Mouse (Mus musculus) kidney, postnatal 4 days (tissue): ENCODE results near the gene Rab5b.
"Not testable (repeated sequence)": the region's sequence is repeated elsewhere in the genome, so short reads cannot be mapped to it uniquely, and the experiment has no call there.

Source experiments
- DNase-seq, 2 experiments: peaks; one replicate each; pipeline ENCODE4 v3.0.0; 2021; ENCODE audit warnings: mixed read lengths in 2 of 2

The Rab5b gene

GRCm38 (mm10) chr10:128695992-128696807 is at the start of gene Rab5b:
Gene Rab5b, minus strand, starts transcription at chr10:128696264.
- peak; percentile 96 to 98 for DNase-seq

- DNase-seq: peak; percentile 43 to 59
Observed at GRCm38 (mm10) chr10:128744680-128745601, 48.9 kb upstream of the Rab5b start, which contains the start of gene Dgka. Gene Dgka, minus strand, starts transcription at chr10:128744855.

- no peak for DNase-seq
Observed at GRCm38 (mm10) chr10:128744211-128744610, 48.1 kb upstream of the Rab5b start.

GRCm38 (mm10) chr10:128743791-128744191 is 47.7 kb upstream of the Rab5b start:
- DNase-seq: peak; percentile 71 to 81

GRCm38 (mm10) chr10:128743235-128743634 is 47.2 kb upstream of the Rab5b start:
- no peak for DNase-seq

GRCm38 (mm10) chr10:128742616-128743015 is 46.6 kb upstream of the Rab5b start:
- no peak for DNase-seq

GRCm38 (mm10) chr10:128740296-128740695 is 44.2 kb upstream of the Rab5b start:
- no peak for DNase-seq

- DNase-seq: peak; percentile 29 to 49
Observed at GRCm38 (mm10) chr10:128737435-128737834, 41.4 kb upstream of the Rab5b start.

GRCm38 (mm10) chr10:128731992-128732391 is 35.9 kb upstream of the Rab5b start:
- no peak for DNase-seq

- DNase-seq: peak; percentile 91 to 92
Observed at GRCm38 (mm10) chr10:128731002-128731433, 35.0 kb upstream of the Rab5b start.

GRCm38 (mm10) chr10:128728059-128728458 is 32.0 kb upstream of the Rab5b start:
- DNase-seq: no peak

GRCm38 (mm10) chr10:128725466-128725865 is 29.4 kb upstream of the Rab5b start:
- DNase-seq: not testable (repeated sequence)

- DNase-seq: no peak
Observed at GRCm38 (mm10) chr10:128715559-128716537, 19.8 kb upstream of the Rab5b start.

GRCm38 (mm10) chr10:128711318-128711717 is 15.3 kb upstream of the Rab5b start:
- DNase-seq: not testable (repeated sequence)

GRCm38 (mm10) chr10:128705317-128705693 is 9.2 kb upstream of the Rab5b start:
- DNase-seq: peak; percentile 32 to 53

- DNase-seq: peak; percentile 97 to 98
Observed at GRCm38 (mm10) chr10:128704491-128705316, 8.6 kb upstream of the Rab5b start, which contains the start of gene Cdk2. Gene Cdk2, minus strand, starts transcription at chr10:128705031.

- DNase-seq: no peak
Observed at GRCm38 (mm10) chr10:128703895-128704294, 7.8 kb upstream of the Rab5b start, which contains the start of gene Pmel. Gene Pmel, plus strand, starts transcription at chr10:128704195.

GRCm38 (mm10) chr10:128702328-128703007 is 6.4 kb upstream of the Rab5b start:
- no peak for DNase-seq

GRCm38 (mm10) chr10:128700712-128701111 is 4.6 kb upstream of the Rab5b start:
- no peak for DNase-seq

GRCm38 (mm10) chr10:128699611-128700010 is 3.5 kb upstream of the Rab5b start:
- DNase-seq: no peak
